In genomic region chr9:72219892-72220291, GRCm38 (mm10) we compare ENCODE assay signal across 28 mouse cellular contexts. TPM values are rescaled to one million over a fixed set of nuclear protein-coding genes. Genes with fewer than 3 reads are reported as not detected.
DNase-seq lines count a peak whose midpoint lies in the region; ATAC-seq and TF ChIP-seq lines count a peak whose summit lies in the region.
"Had no signal": no experiment of that assay in that cellular context is flagged by ENCODE, and none has a peak within 500 bp of the region (broad histone marks: within the 10 kb centered on the region; RNA-seq: fewer than 3 reads in every experiment).

No protein-coding gene starts in this region.

- no peaks in the 10 kb centered on the region; the same call in 1 of the 2 replicates for H3K9me3 ChIP-seq in heart, embryonic 11.5 days (replicated peaks; ENCODE audit: control insufficient read depth, low read length)
- no peaks in the 10 kb centered on the region for H3K9me3 ChIP-seq in heart, embryonic 12.5 days (replicated peaks)
- H3K9me3 ChIP-seq: embryonic facial prominence, embryonic 15.5 days; heart, embryonic 10.5 days; hindbrain, embryonic 13.5 days; liver, embryonic 12.5 days; midbrain, embryonic 12.5 days; neural tube, embryonic 13.5 days had no signal

- no peaks in the 10 kb centered on the region for H3K27me3 ChIP-seq in heart, embryonic 11.5 days (ENCODE audit: control insufficient read depth, insufficient read depth, low read length)
- no peaks in the 10 kb centered on the region for H3K27me3 ChIP-seq in heart, embryonic 12.5 days (replicated peaks)
- H3K27me3 ChIP-seq: embryonic facial prominence, embryonic 15.5 days; hindbrain, embryonic 13.5 days; liver, embryonic 12.5 days; midbrain, embryonic 12.5 days; neural tube, embryonic 13.5 days had no signal

- no peak overlapping the region for H3K9ac ChIP-seq in heart, embryonic 11.5 days (ENCODE audit: low read depth, low read length)
- H3K9ac ChIP-seq in heart, embryonic 12.5 days: no peak overlapping the region
- H3K9ac ChIP-seq: embryonic facial prominence, embryonic 15.5 days; hindbrain, embryonic 13.5 days; liver, embryonic 12.5 days; liver, postnatal 0 days; midbrain, embryonic 12.5 days; neural tube, embryonic 13.5 days had no signal

- WGBS in heart, embryonic 11.5 days (ENCODE audit: insufficient replicate concordance): 90% methylated on average over 12 of the region's 12 CpGs
- 88% methylated on average over 12 of the region's 12 CpGs for WGBS in heart, embryonic 12.5 days

- H3K36me3 ChIP-seq in heart, embryonic 11.5 days (ENCODE audit: control insufficient read depth, insufficient read depth, low read length): no peaks in the 10 kb centered on the region
- no peaks in the 10 kb centered on the region for H3K36me3 ChIP-seq in heart, embryonic 12.5 days
- H3K36me3 ChIP-seq: embryonic facial prominence, embryonic 15.5 days; heart, embryonic 10.5 days; hindbrain, embryonic 13.5 days; liver, embryonic 12.5 days; midbrain, embryonic 12.5 days; neural tube, embryonic 13.5 days had no signal

- H3K4me1 ChIP-seq in heart, embryonic 11.5 days (ENCODE audit: control insufficient read depth, insufficient read depth, low read length): no peaks in the 10 kb centered on the region
- no peaks in the 10 kb centered on the region for H3K4me1 ChIP-seq in heart, embryonic 12.5 days (replicated peaks)
- H3K4me1 ChIP-seq: heart, embryonic 10.5 days; liver, embryonic 12.5 days; megakaryocyte, embryonic 14.5 days had no signal

- no peak for TF ChIP-seq CTCF in brain, embryonic 14.5 days (IDR thresholded peaks at IDR 0.05; ENCODE audit: borderline replicate concordance, extremely low read depth, insufficient read depth, insufficient read length)

- peak; percentile 68 for DNase-seq in heart, adult 11 months
- peak; percentile 46 for DNase-seq in brain, embryonic 14.5 days (ENCODE audit: low read depth)
- DNase-seq in gastrocnemius, postnatal 10 days: peak; percentile 44
- peak; percentile 31 for DNase-seq in skeletal muscle tissue, adult 2 months (ENCODE audit: low read depth, low spot score)
- DNase-seq: adrenal gland, adult 2 months; adrenal gland, postnatal 36 days; cerebellum, adult 9-10 months; embryo, embryonic 11 days; heart, postnatal 4 days; kidney, postnatal 14 days; liver, postnatal 0 days; lung, postnatal 4 days; thymus, postnatal 14 days had no signal

- no peak for TF ChIP-seq POLR2A in brain, embryonic 14.5 days (IDR thresholded peaks at IDR 0.05; ENCODE audit: borderline replicate concordance, extremely low read depth, insufficient read depth, insufficient read length, poor library complexity, severe bottlenecking)

- H3K4me3 ChIP-seq in heart, embryonic 11.5 days (ENCODE audit: low read depth, low read length): no peak overlapping the region
- H3K4me3 ChIP-seq in heart, embryonic 12.5 days: no peak overlapping the region
- H3K4me3 ChIP-seq: embryonic facial prominence, embryonic 15.5 days; heart, embryonic 10.5 days; hindbrain, embryonic 13.5 days; layer of hippocampus, adult 2 months; left cerebral cortex, adult 2 months; liver, embryonic 12.5 days; megakaryocyte, embryonic 14.5 days; midbrain, embryonic 12.5 days; neural tube, embryonic 13.5 days had no signal

- no peak overlapping the region for H3K27ac ChIP-seq in heart, embryonic 11.5 days (ENCODE audit: low read depth, low read length)
- H3K27ac ChIP-seq in heart, embryonic 12.5 days (ENCODE audit: poor library complexity, severe bottlenecking): no peak overlapping the region
- H3K27ac ChIP-seq: embryonic facial prominence, embryonic 15.5 days; heart, embryonic 10.5 days; hindbrain, embryonic 13.5 days; layer of hippocampus, adult 2 months; left cerebral cortex, adult 2 months; liver, embryonic 12.5 days; midbrain, embryonic 12.5 days; neural tube, embryonic 13.5 days had no signal

- no peak for ATAC-seq in heart, embryonic 11.5 days (replicated peaks; ENCODE audit: insufficient number of reproducible peaks, low FRiP score, low TSS enrichment)
- no peak for ATAC-seq in erythroid progenitor cell, adult 5-6 weeks (replicated peaks; ENCODE audit: low FRiP score, poor library complexity, severe bottlenecking)
- ATAC-seq in heart, embryonic 12.5 days (ENCODE audit: insufficient number of reproducible peaks, low FRiP score): no peak
- ATAC-seq: activated CD4-positive, CD25-positive, alpha-beta regulatory T cell, adult 4 months; forebrain, embryonic 16.5 days; intestine, postnatal 0 days; liver, embryonic 12.5 days; liver, postnatal 0 days had no signal

- H3K4me2 ChIP-seq in heart, embryonic 11.5 days: no peak overlapping the region
- no peak overlapping the region for H3K4me2 ChIP-seq in heart, embryonic 12.5 days
- H3K4me2 ChIP-seq: embryonic facial prominence, embryonic 15.5 days; hindbrain, embryonic 13.5 days; liver, embryonic 12.5 days; midbrain, embryonic 12.5 days; neural tube, embryonic 13.5 days had no signal

RNA-seq across cellular contexts. Expression of gene Zfp280d, which starts 54.8 kb away (rescaled TPM):
- 29.8 and 31.1 TPM in 2 replicates for polyA plus RNA-seq in heart, embryonic 11.5 days (2014; fragmentation: Nextera tagmentation; extraction: Ambion mirVana)
- polyA plus RNA-seq in brain, embryonic 14.5 days (2012; rRNA removed): 65.7 and 73.7 TPM in 2 replicates
- 10 to 100 TPM; 17.8 to 27.1 TPM for total RNA-seq in gastrocnemius, postnatal 10 days (2021)
- total RNA-seq in erythroid progenitor cell, adult 5-6 weeks (2015; ENCODE audit: low replicate concordance): 107 and 208 TPM in 2 replicates
- 97.5 and 99.8 TPM in 2 replicates for total RNA-seq in erythroid progenitor cell, adult 5-6 weeks (2017; ENCODE audit: low replicate concordance)
- polyA plus RNA-seq in heart, embryonic 12.5 days (2016; fragmentation: Nextera tagmentation; extraction: Ambion mirVana): 30.9 and 36.9 TPM in 2 replicates
